Mouse (Mus musculus) spleen, postnatal 4 days (tissue): Measurements from ENCODE around the gene Necap1.

Experiments used
- DNase-seq, 2 experiments: peaks; one replicate each; pipeline ENCODE4 v3.0.0; 2022; ENCODE audit warnings: low spot score in 2 of 2

Necap1 gene

DNA sequence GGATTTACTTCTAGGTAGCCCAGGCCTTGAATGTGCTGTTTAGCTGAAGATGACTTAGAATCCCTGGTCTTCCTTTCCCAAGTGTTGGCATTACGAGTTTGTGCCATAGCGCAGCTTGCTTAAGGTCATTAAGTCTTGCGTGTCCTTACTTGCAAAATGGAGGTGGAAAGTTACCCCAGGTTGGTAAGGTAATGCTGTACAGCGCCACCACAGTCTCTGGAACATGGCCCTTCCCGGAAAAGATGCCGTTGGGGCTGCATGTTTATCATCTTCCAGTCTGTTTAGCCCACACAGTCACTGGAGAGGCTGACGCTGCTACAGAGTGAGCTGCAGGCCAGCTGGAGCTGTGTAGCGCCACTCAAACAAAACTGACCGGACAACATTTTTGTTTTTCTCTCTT, 9.3 kb downstream of the Necap1 start:
- DNase-seq = peak in 1 of 2 experiments; percentile 34

DNA sequence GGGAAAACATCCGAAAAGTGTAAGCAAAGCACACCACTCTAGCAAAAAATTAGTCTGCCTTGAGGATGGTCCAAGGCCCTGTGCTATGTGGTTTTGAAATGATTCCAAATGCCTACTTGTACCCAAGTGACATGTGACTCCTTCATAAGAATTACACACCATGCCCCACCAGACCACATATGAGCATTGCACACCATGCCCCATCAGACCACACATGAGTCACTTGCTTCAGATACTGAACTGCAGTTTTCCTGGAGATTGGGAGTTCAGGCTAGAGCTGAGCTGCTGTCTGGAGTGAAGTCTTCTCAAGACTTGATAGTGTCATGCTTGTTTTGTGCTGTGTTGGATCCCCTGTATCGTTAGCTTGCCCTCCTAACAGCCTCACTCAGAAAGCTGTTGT, 15.3 kb downstream of the Necap1 start:
- peak in 1 of 2 experiments; percentile 21 for DNase-seq

DNA sequence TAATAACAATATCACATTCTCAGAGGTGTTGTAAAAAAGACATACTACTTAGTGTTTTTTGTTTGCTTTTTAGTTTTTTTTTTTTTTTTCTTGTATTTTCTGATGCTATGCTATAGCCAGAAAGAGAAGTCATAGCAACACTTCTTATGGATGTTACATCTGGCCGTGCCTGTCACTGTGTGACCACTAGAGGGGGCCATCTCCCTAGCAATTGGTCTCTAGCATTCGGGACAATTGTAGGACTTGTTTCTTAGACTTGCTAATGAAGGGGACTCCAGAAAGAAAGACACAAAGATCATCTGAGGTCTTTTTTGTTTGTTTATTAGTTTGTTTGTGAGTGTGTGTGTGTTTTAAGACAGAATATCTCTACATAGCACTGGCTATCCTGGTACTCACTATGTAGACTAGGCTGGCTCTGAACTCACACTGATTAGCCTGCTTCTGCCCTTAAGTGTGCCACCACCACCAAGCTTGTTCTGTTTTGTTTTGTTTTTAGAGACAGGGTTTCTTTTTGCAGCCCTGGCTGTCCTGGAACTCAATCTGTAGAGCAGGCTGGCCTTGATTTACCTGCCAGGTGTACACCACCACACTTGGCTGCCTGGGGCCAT, 18.3 kb downstream of the Necap1 start:
- DNase-seq = peak; percentile 62 to 85

GRCm38 (mm10) chr6:122919922-122920321, 45.6 kb downstream of the Necap1 start:
- DNase-seq = no peak

GRCm38 (mm10) chr6:122921451-122921850, 47.2 kb downstream of the Necap1 start, which contains the start of gene Clec4a1:
TSS of gene Clec4a1 (plus strand) at chr6:122921848.
- no peak for DNase-seq

GRCm38 (mm10) chr6:122934845-122935244, 60.6 kb downstream of the Necap1 start:
- DNase-seq = no peak
